Mouse (Mus musculus) hindbrain, embryonic 14.5 days (tissue): ENCODE results near the gene Gm12248. TPM values are rescaled to one million over a fixed set of nuclear protein-coding genes. Genes with fewer than 3 reads are reported as not detected.
"Not testable (repeated sequence)": the region's sequence is repeated elsewhere in the genome, so short reads cannot be mapped to it uniquely, and the experiment has no call there.

Source experiments
- ATAC-seq: fragments of 200-750 bp; cut with Nextera tagmentation; 2 replicates; pipeline ENCODE4 v1.8.0; 2017; ENCODE audit warnings: moderate number of reproducible peaks, mild to moderate bottlenecking, moderate TSS enrichment, moderate library complexity; ENCODE audit not compliant: low FRiP score
- DNase-seq: peaks from one replicate; pipeline ENCODE4 v3.0.0-alpha.2; 2015; ENCODE audit warnings: low spot score
- H3K27ac ChIP-seq: fragments of 300-500 bp; sonication (generic); 2 replicates; pipeline ENCODE4 v1.5.1; 2014; ENCODE audit warnings: mild to moderate bottlenecking, moderate library complexity
- H3K27me3 ChIP-seq: fragments of 300-500 bp; sonication (generic); 2 replicates; pipeline ENCODE4 v1.6.1; 2014; ENCODE audit warnings: mild to moderate bottlenecking, low read length, mixed read lengths; ENCODE audit not compliant: control insufficient read depth, insufficient read depth
- H3K36me3 ChIP-seq: fragments of 300-500 bp; sonication (generic); replicated peaks from 2 replicates; pipeline ENCODE4 v1.6.1; 2014; ENCODE audit not compliant: control insufficient read depth, insufficient read depth
- H3K4me1 ChIP-seq: fragments of 300-500 bp; sonication (generic); replicated peaks from 2 replicates; pipeline ENCODE4 v1.6.1; 2014; ENCODE audit warnings: antibody characterized with exemption, low read length, mixed read lengths; ENCODE audit not compliant: control insufficient read depth, insufficient read depth
- H3K4me2 ChIP-seq: fragments of 300-500 bp; sonication (generic); replicated peaks from 2 replicates; pipeline ENCODE4 v1.6.1; 2014; ENCODE audit warnings: mild to moderate bottlenecking, moderate library complexity
- H3K4me3 ChIP-seq: fragments of 300-500 bp; sonication (generic); replicated peaks from 2 replicates; pipeline ENCODE4 v1.5.1; 2014; ENCODE audit warnings: mild to moderate bottlenecking, low read length
- H3K9ac ChIP-seq: fragments of 300-500 bp; sonication (generic); 2 replicates; pipeline ENCODE4 v1.6.1; 2014
- H3K9me3 ChIP-seq: fragments of 300-500 bp; sonication (generic); 2 replicates; pipeline ENCODE4 v1.6.1; 2016; ENCODE audit warnings: low read length; ENCODE audit not compliant: control insufficient read depth
- WGBS: fragments of 180-500 bp; shearing (Covaris S2); extraction: QIAGEN DNeasy Blood & Tissue Kit; methylation state at CpG from one replicate; pipeline ENCODE4 v1.1.7; 2014; 5-methylcytosine and 5-hydroxymethylcytosine counted together
- polyA plus RNA-seq: library from polyadenylated mRNA; unstranded; fragments of >200 nt; fragmentation: Nextera tagmentation; extraction: Ambion mirVana; gene quantifications from 2 replicates; pipeline ENCODE4 v1.2.1, GENCODE M21; 2014

Gm12248 gene
- polyA plus RNA-seq, 1 experiment from 2014 or later: not detected

DNA sequence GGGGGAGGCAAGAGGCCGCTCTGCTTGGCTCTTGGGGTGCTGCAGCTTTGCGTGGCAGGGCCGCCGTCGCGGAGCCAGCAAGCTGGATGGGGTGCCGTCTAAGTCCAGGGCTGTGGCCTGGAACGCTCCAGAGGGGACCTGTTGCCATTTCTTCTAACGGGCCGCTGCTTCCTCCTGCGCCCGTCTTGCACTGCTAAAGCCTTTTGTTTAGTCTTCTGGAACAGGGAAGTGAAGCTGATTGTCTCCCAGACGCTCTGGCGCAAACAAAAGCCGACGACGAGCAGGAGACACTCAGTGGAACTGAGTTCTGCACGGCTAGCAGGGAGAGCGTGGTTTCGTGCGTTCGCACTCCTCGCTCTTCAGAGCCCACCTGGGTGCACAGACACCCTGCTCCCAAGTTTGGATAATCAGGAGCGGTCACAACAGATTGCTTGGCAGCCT lies 11.4 kb upstream of the Gm12248 start:
- no peaks in the 10 kb centered on the region for H3K27me3 ChIP-seq

DNA sequence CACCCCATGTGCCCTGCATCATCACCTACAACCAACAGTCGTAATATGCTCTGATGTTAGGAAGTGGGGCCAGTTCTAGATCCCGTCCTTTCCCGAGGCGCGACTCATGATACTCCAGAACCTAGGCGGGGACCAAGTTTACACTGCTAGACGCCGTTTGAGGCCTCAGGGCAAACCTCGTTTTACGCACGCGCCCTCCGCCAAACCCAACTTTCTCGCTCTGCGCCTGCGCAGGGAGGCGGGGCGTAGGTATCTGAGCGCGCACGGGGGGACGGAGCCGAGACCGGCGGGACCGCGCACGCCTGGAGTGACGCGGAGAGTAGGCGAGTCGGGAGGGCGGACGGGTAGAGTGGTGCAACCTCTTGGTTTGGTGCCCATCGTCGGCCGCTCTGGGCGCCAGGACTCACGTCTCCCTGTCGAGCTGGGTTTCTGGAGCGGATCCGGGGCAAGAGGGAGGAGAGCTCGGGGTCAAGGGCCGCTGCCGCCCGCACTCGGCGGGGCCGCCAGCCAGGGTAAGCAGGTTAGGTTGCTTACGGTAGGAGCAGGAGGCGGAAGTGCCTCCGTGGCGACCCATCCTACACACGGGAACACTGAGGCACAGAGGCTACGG lies 10.9 kb upstream of the Gm12248 start, which contains the start of gene Cnot8:
Gene Cnot8, plus strand, starts transcription at position 457 of the 610 bp plus-strand sequence.
- Histone ChIP-seq H3K9me3 (no peaks in the 10 kb centered on the region), H3K27me3 (peaks cover 2% of the 10 kb centered on the region; the same call in 1 of the 2 replicates), H3K4me2 (peak within 1 kb of the TSS; percentile 73), H3K9ac (peak within 1 kb of the TSS; percentile 79), H3K36me3 (no peaks in the 10 kb centered on the region), H3K4me1 (peaks cover 22% of the 10 kb centered on the region), H3K4me3 (peak within 1 kb of the TSS; percentile 72), H3K27ac (peak within 1 kb of the TSS; percentile 83)
- DNase-seq: peak; percentile 100
- WGBS: under 1% methylated on average over 54 of the region's 55 CpGs
- peak; percentile 97 for ATAC-seq

More for the DNA sequence above, 11.4 kb upstream of the Gm12248 start:
- Histone ChIP-seq H3K4me2 (peak overlapping the region; percentile 73), H3K4me1 (peaks cover 22% of the 10 kb centered on the region), H3K4me3 (peak overlapping the region; percentile 72), H3K27ac (peak overlapping the region; percentile 83), H3K36me3 (no peaks in the 10 kb centered on the region), H3K9ac (peak overlapping the region; percentile 79), H3K9me3 (no peaks in the 10 kb centered on the region)
- WGBS: under 1% methylated on average over 24 of the region's 24 CpGs
- DNase-seq: peak; percentile 40
- 0 out of 2 replicates have a peak, but pooled peaks have one; percentile 39 for ATAC-seq

DNA sequence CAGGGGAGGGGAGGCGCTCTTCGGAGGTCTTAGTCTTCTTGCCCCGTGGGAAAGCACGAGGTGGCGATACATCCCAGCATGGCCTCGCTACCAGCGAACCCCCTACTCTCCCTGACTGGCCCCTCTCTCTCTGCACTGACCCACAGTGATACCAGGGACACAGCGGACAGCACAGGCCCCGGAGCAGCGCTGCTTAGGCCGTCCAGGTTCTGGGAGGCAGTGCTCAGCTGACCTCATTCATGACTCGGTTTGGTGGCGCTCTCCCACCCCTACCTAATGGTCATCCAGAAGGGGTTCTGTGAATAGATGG lies 10.4 kb upstream of the Gm12248 start:
- peak overlapping the region; percentile 62 for H3K9ac ChIP-seq
- H3K4me1 ChIP-seq: peaks cover 22% of the 10 kb centered on the region
- DNase-seq (no peak), ATAC-seq (peak; percentile 59)
- no peaks in the 10 kb centered on the region for H3K9me3 ChIP-seq
- peaks cover 7% of the 10 kb centered on the region; the same call in 1 of the 2 replicates for H3K27me3 ChIP-seq
- H3K27ac ChIP-seq: peak overlapping the region; percentile 68; the same call in 1 of the 2 replicates
- WGBS: 65% methylated on average over 13 of the region's 13 CpGs
- no peaks in the 10 kb centered on the region for H3K36me3 ChIP-seq
- peak overlapping the region; percentile 72 for H3K4me3 ChIP-seq
- H3K4me2 ChIP-seq: peak overlapping the region; percentile 61

DNA sequence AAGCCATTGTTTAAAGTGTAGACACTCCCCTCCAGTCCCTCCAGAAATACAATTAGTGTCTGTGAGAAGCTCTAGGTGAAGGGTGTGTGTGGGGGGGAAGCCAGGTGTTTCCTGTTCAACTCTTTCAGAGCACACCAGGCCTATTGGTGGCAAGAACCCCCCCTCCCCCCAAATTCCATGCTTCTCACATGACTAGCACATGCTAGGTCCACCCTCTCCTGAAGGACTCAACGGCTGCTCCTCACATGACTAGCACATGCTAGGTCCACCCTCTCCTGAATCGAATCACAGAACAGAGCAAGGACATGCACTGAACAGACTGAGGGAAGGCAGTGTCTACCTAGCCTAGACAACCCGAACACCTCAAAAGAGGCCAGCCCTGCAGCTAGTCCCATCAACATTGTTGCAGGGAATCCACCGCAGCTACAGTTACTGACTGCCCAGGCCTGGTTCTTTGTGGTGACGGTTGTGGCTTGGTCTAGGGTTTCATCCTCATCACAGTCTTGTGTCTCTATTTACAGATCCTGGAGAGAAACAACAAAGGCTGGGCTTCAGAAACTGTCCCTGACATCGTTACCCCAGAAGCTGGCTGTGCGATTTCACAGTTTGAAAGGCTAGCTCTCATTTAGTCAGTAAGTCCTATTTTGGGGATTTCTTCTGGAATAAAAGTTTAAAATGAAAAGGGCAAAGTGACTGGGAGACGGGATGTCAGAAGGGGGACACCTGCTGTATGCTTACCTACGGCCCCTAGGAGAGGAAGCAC lies 9.8 kb upstream of the Gm12248 start:
- Histone ChIP-seq H3K27me3 (peaks cover 12% of the 10 kb centered on the region), H3K4me3 (peak overlapping the region; percentile 72; the same call in 1 of the 2 replicates), H3K9me3 (no peaks in the 10 kb centered on the region), H3K9ac (peak overlapping the region; percentile 62; the same call in 1 of the 2 replicates), H3K4me1 (peaks cover 23% of the 10 kb centered on the region), H3K36me3 (no peaks in the 10 kb centered on the region), H3K27ac (no peak overlapping the region), H3K4me2 (peak overlapping the region; percentile 61)
- ATAC-seq (no peak), DNase-seq (no peak)
- 90% methylated on average over 9 of the region's 9 CpGs for WGBS

DNA sequence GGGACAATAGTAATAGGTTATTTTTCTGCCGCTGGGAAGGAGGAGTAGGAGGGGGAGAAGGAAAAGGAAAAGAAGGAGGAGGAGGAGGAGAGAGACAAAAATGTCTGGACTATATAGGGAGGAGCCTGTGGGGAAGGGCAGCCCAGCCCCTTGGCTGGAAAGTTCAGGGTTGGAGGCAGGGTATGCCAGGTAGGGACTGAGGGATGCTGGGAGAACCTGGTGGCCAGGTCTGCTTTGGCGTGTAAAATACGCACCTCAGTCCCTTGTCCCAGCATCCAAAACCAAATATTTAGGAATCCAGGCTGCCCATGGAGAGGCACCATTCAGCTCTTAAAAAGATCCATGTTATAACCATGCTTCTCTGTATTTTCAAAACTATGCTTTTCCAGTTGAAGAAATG lies 9.2 kb upstream of the Gm12248 start:
- no peak for ATAC-seq
- no peaks in the 10 kb centered on the region for H3K36me3 ChIP-seq
- WGBS: 75% methylated on average over 3 of the region's 3 CpGs

DNA sequence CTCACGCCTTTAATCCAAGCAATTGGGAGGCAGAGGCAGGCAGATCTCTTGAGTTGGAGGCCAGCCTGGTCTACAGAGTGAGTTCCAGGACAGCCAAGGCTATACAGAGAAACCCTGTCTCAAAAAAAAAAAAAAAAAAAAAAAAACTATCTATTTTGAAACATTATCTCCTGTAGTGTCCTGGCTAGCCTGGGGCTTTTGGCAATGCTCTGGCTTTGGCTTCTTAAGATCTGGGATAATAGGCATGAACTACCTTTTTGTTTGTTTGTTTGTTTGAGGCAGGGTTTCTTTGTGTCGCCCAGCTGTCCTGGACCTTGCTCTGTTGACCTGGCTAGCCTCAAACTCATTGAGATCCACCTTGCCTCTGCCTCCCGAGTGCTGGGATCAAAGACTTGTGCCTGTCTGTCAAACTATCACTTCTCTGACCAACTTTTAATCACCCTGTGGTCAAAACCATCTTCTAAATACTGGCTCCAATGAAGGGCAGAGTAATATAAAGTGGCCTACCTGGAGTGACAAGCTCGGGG lies 8.3 kb upstream of the Gm12248 start:
- no peak overlapping the region for H3K4me2 ChIP-seq
- peaks cover 22% of the 10 kb centered on the region for H3K4me1 ChIP-seq
- H3K4me3 ChIP-seq: no peak overlapping the region
- H3K27me3 ChIP-seq: peaks cover 12% of the 10 kb centered on the region
- ATAC-seq: no peak
- no peaks in the 10 kb centered on the region for H3K36me3 ChIP-seq
- no peak for DNase-seq
- WGBS: 88% methylated on average over 4 of the region's 4 CpGs
- H3K27ac ChIP-seq: no peak overlapping the region
- no peak overlapping the region for H3K9ac ChIP-seq
- H3K9me3 ChIP-seq: no peaks in the 10 kb centered on the region

More for the DNA sequence above, 9.2 kb upstream of the Gm12248 start:
- Histone ChIP-seq H3K4me2 (no peak overlapping the region), H3K9ac (no peak overlapping the region), H3K27me3 (peaks cover 12% of the 10 kb centered on the region), H3K9me3 (no peaks in the 10 kb centered on the region), H3K4me3 (no peak overlapping the region), H3K27ac (no peak overlapping the region), H3K4me1 (peaks cover 22% of the 10 kb centered on the region)
- DNase-seq: no peak

DNA sequence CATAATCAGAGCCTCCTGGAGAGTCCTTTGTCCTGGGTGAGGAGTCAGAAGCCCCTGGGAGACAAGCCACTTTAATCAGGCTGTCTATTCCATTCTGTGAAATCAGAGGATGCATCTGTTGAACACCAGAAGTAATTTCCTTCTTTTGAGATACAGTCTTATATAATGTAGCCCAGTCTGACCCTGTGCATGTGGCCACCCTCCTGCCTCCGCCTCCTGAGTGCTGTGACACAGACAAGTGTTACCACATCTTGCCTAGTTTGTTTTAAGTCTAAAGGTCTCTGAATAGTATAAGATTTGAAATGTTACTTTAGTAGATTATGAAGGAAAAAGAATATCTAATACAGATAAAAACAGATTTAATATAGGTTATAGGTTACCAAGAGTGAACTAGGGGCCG lies 7.1 kb upstream of the Gm12248 start:
- no peaks in the 10 kb centered on the region for H3K9me3 ChIP-seq
- H3K4me1 ChIP-seq: peaks cover 16% of the 10 kb centered on the region
- H3K27me3 ChIP-seq: peaks cover 12% of the 10 kb centered on the region
- DNase-seq (no peak), ATAC-seq (no peak)
- no peak overlapping the region for H3K4me3 ChIP-seq
- H3K27ac ChIP-seq: no peak overlapping the region
- 81% methylated on average over 2 of the region's 2 CpGs for WGBS
- H3K9ac ChIP-seq: no peak overlapping the region
- no peak overlapping the region for H3K4me2 ChIP-seq
- H3K36me3 ChIP-seq: no peaks in the 10 kb centered on the region

DNA sequence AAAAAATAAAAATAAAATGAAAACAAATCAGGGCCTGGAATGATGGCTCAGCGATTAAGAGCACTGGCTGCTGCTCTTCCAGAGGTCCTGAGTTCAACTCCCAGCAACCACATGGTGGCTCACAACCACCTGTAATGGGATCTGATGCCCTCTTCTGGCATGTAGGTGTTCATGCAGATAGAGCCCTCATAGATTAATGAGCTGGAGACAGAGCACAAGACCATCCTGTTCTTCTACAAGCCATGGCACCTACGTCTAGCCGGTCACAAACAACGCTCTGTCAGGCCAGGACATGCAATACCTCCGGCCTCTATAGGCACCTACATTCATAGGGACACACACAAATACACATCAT lies 5.4 kb upstream of the Gm12248 start:
- not testable (repeated sequence) for ATAC-seq, H3K9ac ChIP-seq, H3K27ac ChIP-seq, H3K4me3 ChIP-seq, H3K4me1 ChIP-seq, DNase-seq, H3K36me3 ChIP-seq, H3K9me3 ChIP-seq
- Histone ChIP-seq H3K27me3 (peaks cover 12% of the 10 kb centered on the region), H3K4me2 (peak overlapping the region; percentile 55; the same call in 1 of the 2 replicates)
- WGBS: 69% methylated on average over 5 of the region's 5 CpGs

DNA sequence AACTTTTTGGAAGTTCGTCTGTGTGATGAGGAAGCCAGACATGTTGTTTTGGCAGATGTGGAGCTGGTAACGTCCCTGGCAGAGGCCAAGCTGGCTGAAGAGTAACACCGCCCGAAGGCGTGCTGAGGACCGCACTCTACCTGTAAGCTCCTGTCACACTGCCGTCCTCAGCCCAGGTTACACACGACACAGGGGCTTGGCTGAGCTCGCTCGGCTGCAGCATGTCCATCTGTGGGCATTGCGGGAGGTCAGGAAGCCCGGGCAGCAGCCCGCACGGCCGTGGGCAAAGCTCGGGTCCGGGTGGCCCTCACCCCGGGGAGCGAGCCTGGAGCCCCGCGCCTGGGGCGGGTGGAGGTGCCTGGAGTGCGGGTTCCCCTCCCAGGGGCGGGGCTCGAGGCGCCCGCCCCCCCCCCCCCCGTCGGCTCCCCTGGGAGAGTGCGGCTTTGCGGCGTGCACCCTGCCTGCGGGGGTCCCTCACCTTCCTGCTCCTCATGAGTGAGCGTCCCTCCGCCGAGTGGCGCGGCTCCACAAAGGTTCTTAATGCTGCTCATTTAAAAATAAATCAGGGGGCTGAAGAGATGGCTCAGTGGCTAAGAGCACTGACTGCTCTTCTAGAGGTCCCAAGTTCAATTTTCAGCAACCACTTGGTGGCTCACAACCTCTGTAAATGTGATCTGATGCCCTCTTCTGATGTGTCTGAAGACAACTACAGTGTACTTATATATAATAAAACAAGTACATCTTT lies 4.9 kb upstream of the Gm12248 start:
- WGBS: 2% methylated on average over 30 of the region's 38 CpGs
- ATAC-seq: no peak
- Histone ChIP-seq H3K4me2 (peak overlapping the region; percentile 55), H3K27me3 (peaks cover 12% of the 10 kb centered on the region), H3K4me3 (peak overlapping the region; percentile 27), H3K36me3 (no peaks in the 10 kb centered on the region), H3K4me1 (peaks cover 6% of the 10 kb centered on the region; the same call in 1 of the 2 replicates), H3K27ac (no peak overlapping the region), H3K9ac (peak overlapping the region; percentile 31; the same call in 1 of the 2 replicates), H3K9me3 (no peaks in the 10 kb centered on the region)
- DNase-seq: no peak
